Mouse (Mus musculus) hindbrain, embryonic 11.5 days (tissue): ENCODE measurements around the gene 3110040M04Rik. TPM values are rescaled to one million over a fixed set of nuclear protein-coding genes. Genes with fewer than 3 reads are reported as not detected.
"Not testable (repeated sequence)": the region's sequence is repeated elsewhere in the genome, so short reads cannot be mapped to it uniquely, and the experiment has no call there.

ENCODE experiments used
- ATAC-seq: fragments of 200-750 bp; cut with Nextera tagmentation; 2 replicates; pipeline ENCODE4 v1.8.0; 2017; ENCODE audit warnings: mild to moderate bottlenecking, moderate TSS enrichment, moderate library complexity; ENCODE audit not compliant: low FRiP score
- DNase-seq: peaks from one replicate; pipeline ENCODE4 v3.0.0-alpha.2; 2015; ENCODE audit warnings: low spot score
- H3K27ac ChIP-seq: fragments of 300-500 bp; sonication (generic); 2 replicates; pipeline ENCODE4 v1.5.1; 2014; ENCODE audit warnings: mild to moderate bottlenecking, low read depth, low read length
- H3K27me3 ChIP-seq: fragments of 300-500 bp; sonication (generic); 2 replicates; pipeline ENCODE4 v1.6.1; 2014; ENCODE audit warnings: mild to moderate bottlenecking, low read length, moderate library complexity, mixed read lengths; ENCODE audit not compliant: control insufficient read depth, insufficient read depth
- H3K36me3 ChIP-seq: fragments of 300-500 bp; sonication (generic); 2 replicates; pipeline ENCODE4 v1.6.1; 2014; ENCODE audit warnings: mild to moderate bottlenecking, low read length, moderate library complexity, mixed read lengths; ENCODE audit not compliant: control insufficient read depth, insufficient read depth
- H3K4me1 ChIP-seq: fragments of 300-500 bp; sonication (generic); replicated peaks from 2 replicates; pipeline ENCODE4 v1.6.1; 2014; ENCODE audit warnings: low read length, mixed read lengths; ENCODE audit not compliant: control insufficient read depth, insufficient read depth
- H3K4me2 ChIP-seq: fragments of 300-500 bp; sonication (generic); replicated peaks from 2 replicates; pipeline ENCODE4 v1.6.1; 2014; ENCODE audit warnings: mild to moderate bottlenecking, low read depth, low read length
- H3K4me3 ChIP-seq: fragments of 300-500 bp; sonication (generic); 2 replicates; pipeline ENCODE4 v1.5.1; 2014; ENCODE audit warnings: low read depth, low read length
- H3K9ac ChIP-seq: fragments of 300-500 bp; sonication (generic); 2 replicates; pipeline ENCODE4 v1.6.1; 2014; ENCODE audit warnings: low read depth, low read length
- H3K9me3 ChIP-seq: fragments of 300-500 bp; sonication (generic); 2 replicates; pipeline ENCODE4 v1.6.1; 2016; ENCODE audit warnings: low read length; ENCODE audit not compliant: control insufficient read depth
- WGBS: fragments of 180-500 bp; shearing (Covaris S2); extraction: QIAGEN DNeasy Blood & Tissue Kit; methylation state at CpG from one replicate; pipeline ENCODE4 v1.1.7; 2014; 5-methylcytosine and 5-hydroxymethylcytosine counted together
- polyA plus RNA-seq: library from polyadenylated mRNA; unstranded; fragments of >200 nt; fragmentation: Nextera tagmentation; extraction: Ambion mirVana; gene quantifications from 2 replicates; pipeline ENCODE4 v1.2.1, GENCODE M21; 2014

The 3110040M04Rik gene
- polyA plus RNA-seq, 1 experiment from 2014 or later: 0.57 TPM

DNA sequence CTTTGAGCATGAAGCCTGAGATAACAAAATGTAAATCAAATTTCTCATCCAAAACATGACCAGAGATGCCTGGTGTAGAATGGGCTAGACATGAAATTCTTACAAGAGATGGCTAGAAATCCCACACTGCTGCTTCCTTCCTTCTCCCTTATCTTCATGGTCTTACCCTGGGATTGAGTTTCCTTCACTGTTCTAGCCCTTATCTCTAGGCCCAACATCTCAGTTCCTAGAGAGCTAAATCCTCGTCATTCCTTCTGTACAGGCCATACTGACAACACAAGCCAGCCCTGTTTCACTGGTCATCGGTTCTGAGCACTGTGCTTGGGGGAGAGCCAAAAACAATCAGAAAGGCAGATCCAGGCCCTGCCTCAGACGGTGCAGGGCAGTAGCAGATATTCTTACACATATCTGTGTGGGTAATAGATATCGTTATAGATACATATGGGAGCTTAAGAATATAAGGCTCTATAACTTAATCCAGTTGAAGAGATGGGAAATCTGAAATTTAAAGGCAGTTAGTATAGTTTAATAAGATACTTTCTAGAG lies 17.0 kb upstream of the 3110040M04Rik start:
- 89% methylated on average over 4 of the region's 4 CpGs for WGBS
- not testable (repeated sequence) for H3K9me3 ChIP-seq, H3K9ac ChIP-seq, H3K4me1 ChIP-seq, DNase-seq, ATAC-seq, H3K4me3 ChIP-seq, H3K27ac ChIP-seq, H3K36me3 ChIP-seq, H3K27me3 ChIP-seq, H3K4me2 ChIP-seq

DNA sequence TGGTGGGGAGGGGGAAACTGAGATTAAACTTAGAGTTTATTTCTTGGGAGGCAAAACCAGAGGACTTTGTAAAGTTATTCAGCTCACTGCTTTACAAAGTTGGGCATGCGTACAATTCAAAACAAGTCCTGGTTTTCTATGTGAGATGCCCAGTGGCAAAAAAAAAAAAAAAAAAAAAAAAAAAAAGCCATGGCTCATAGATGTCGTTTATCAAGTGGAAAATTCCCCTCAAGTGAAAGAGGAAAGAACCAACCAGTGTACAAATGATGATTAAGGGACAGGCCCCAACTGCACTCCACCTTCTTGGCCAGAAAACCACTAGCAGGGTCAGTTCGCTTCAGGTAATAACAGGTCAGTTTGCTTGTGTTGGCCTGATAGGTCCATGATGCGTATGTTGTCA lies 15.5 kb upstream of the 3110040M04Rik start:
- Histone ChIP-seq H3K36me3 (no peaks in the 10 kb centered on the region), H3K27ac (no peak overlapping the region), H3K4me3 (no peak overlapping the region), H3K4me2 (no peak overlapping the region), H3K27me3 (no peaks in the 10 kb centered on the region), H3K9ac (no peak overlapping the region), H3K9me3 (no peaks in the 10 kb centered on the region), H3K4me1 (no peaks in the 10 kb centered on the region)
- DNase-seq (no peak), ATAC-seq (no peak)
- 91% methylated on average over 4 of the region's 4 CpGs for WGBS

DNA sequence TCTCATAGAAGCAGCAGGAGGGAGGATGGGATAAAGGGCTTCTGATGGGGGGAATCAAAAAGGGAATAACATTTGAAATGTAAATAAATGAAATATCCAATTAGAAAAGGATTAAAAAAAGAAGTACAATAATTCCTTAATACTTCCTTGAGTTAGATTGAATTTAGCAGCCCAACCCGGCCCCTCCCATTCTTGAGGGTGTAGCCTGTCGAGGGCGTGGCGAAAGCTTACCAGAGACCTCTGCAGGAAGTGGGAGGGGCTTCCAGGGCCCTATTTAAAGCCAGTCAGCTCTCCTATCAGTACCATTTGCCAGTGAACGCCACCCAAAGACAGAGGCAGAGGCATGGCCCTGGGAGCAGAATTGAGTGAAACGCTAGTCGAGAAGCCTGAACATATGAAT lies 11.8 kb upstream of the 3110040M04Rik start, which contains the start of gene Gm8947:
Gene Gm8947 (plus strand): TSS at position 302 of the 400 bp plus-strand sequence.
- DNase-seq, H3K27ac ChIP-seq, H3K27me3 ChIP-seq, H3K4me1 ChIP-seq, H3K36me3 ChIP-seq, ATAC-seq, H3K4me3 ChIP-seq, H3K9me3 ChIP-seq, H3K4me2 ChIP-seq, H3K9ac ChIP-seq: not testable (repeated sequence)
- WGBS: no CpG with 5 or more reads among the region's 7 CpGs

DNA sequence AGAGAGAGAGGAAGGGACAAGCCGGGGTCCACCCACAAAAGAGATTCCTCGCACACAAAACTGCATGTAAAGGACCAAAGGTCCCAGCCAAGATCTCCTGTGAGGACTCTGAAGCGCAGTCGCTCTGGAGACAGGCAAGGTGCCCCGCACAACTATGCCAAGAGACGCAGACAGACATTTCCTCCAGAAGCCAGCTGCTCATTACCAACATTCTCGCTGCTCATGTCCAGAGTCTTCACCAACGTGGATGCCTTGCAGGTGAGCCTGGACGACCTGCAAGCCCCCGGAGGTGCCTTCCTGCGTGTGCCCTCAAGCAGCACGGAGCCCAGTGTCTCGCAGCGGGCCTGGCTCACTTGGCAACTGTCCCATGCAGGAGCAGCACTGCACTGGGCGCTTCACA lies 11.2 kb upstream of the 3110040M04Rik start:
- not testable (repeated sequence) for H3K9ac ChIP-seq, DNase-seq, ATAC-seq, H3K4me2 ChIP-seq, H3K27ac ChIP-seq, H3K4me1 ChIP-seq, H3K9me3 ChIP-seq, H3K27me3 ChIP-seq, H3K36me3 ChIP-seq, H3K4me3 ChIP-seq
- 95% methylated on average over 13 of the region's 15 CpGs for WGBS

DNA sequence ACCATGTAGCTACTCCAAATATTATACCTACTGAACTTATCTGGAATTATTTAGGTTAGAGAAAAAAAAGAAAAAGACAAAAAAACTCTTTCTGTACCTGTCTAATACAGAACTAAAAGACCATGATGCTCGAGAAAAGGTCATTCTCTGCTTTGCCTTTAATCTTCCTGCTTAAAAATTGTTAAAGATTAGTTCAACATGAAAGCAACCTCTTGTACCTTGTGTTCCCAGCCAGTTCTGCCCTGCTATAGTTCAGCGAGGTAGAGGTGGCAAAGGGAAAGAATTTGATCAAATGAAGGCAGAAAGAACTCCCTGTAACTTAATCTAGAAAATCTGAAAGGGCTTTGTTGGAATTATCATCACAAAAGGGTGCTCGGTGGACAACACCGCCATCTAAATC lies 7.9 kb upstream of the 3110040M04Rik start:
- not testable (repeated sequence) for H3K4me2 ChIP-seq, H3K27me3 ChIP-seq, H3K4me3 ChIP-seq, H3K9ac ChIP-seq, H3K27ac ChIP-seq, H3K36me3 ChIP-seq, H3K9me3 ChIP-seq, DNase-seq, ATAC-seq, H3K4me1 ChIP-seq
- 72% methylated on average over 4 of the region's 4 CpGs for WGBS

DNA sequence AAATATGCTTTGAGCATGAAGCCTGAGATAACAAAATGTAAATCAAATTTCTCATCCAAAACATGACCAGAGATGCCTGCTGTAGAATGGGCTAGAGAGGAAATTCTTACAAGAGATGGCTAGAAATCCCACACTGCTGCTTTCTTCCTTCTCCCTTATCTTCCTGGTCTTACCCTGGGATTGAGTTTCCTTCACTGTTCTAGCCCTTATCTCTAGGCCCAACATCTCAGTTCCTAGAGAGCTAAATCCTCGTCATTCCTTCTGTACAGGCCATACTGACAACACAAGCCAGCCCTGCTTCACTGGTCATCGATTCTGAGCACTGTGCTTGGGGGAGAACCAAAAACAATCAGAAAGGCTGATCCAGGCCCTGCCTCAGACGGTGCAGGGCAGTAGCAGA lies 7.2 kb upstream of the 3110040M04Rik start:
- not testable (repeated sequence) for H3K9ac ChIP-seq, H3K4me2 ChIP-seq, H3K4me1 ChIP-seq, H3K36me3 ChIP-seq, ATAC-seq, H3K4me3 ChIP-seq, DNase-seq, H3K27me3 ChIP-seq, H3K27ac ChIP-seq, H3K9me3 ChIP-seq
- WGBS: 87% methylated on average over 3 of the region's 3 CpGs

DNA sequence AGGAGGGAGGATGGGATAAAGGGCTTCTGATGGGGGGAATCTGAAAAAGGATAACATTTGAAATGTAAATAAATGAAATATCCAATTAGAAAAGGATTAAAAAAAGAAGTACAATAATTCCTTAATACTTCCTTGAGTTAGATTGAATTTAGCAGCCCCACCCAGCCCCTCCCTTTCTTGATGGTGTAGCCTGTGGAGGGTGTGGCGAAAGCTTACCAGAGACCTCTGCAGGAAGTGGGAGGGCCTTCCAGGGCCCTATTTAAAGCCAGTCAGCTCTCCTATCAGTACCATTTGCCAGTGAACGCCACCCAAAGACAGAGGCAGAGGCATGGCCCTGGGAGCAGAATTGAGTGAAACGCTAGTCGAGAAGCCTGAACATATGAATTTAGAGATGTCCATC lies 5.8 kb upstream of the 3110040M04Rik start, which contains the start of gene Gm47995:
Gene Gm47995 (plus strand): TSS at position 329 of the 400 bp plus-strand sequence.
- not testable (repeated sequence) for H3K9ac ChIP-seq, H3K9me3 ChIP-seq, H3K36me3 ChIP-seq, DNase-seq, ATAC-seq, H3K27ac ChIP-seq, H3K27me3 ChIP-seq, H3K4me2 ChIP-seq, H3K4me1 ChIP-seq, H3K4me3 ChIP-seq
- WGBS: 100% methylated on average over 1 of the region's 4 CpGs

DNA sequence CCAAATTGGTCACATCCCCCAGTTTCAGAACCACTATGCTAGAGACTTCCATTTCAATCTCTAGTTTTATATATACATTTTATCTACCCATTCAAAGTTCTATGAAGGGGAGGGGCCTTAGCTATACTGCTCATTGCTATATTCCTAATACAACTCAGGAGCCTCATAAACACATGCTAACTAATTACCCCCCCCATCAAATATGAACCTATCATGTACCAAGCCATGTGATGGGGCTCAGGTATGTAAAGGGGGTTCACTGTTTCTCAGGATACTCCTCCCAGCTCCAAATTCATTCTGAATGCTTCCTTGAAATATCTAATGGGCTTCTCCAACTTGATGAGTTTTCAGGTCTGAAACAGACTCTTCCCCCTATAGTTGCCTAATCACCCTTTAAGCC lies 3.3 kb upstream of the 3110040M04Rik start:
- not testable (repeated sequence) for ATAC-seq

DNA sequence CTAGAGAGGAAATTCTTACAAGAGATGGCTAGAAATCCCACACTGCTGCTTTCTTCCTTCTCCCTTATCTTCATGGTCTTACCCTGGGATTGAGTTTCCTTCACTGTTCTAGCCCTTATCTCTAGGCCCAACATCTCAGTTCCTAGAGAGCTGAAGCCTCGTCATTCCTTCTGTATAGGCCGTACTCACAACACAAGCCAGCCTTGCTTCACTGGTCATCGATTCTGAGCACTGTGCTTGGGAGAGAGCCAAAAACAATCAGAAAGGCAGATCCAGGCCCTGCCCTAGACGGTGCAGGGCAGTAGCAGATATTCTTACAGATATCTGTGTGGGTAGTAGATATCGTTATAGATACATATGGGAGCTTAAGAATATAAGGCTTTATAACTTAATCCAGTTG lies 1.1 kb upstream of the 3110040M04Rik start:
- not testable (repeated sequence) for H3K4me3 ChIP-seq, H3K9ac ChIP-seq, H3K4me1 ChIP-seq, H3K4me2 ChIP-seq, H3K27me3 ChIP-seq, H3K27ac ChIP-seq, H3K9me3 ChIP-seq, H3K36me3 ChIP-seq, ATAC-seq, DNase-seq
- 81% methylated on average over 3 of the region's 5 CpGs for WGBS

More for the DNA sequence above, 3.3 kb upstream of the 3110040M04Rik start:
- H3K36me3 ChIP-seq, H3K4me2 ChIP-seq, H3K4me3 ChIP-seq, H3K9me3 ChIP-seq, H3K27me3 ChIP-seq, H3K9ac ChIP-seq, H3K27ac ChIP-seq, DNase-seq, H3K4me1 ChIP-seq: not testable (repeated sequence)
